Mouse (Mus musculus): ENCODE data around the gene Lsm7. TPM values are rescaled to one million over a fixed set of nuclear protein-coding genes. Genes with fewer than 3 reads are reported as not detected.

The Lsm7 gene
- polyA plus RNA-seq, 1 experiment: 67.0 TPM

GRCm38 (mm10) chr10:80871581-80871980 lies 16.6 kb upstream of the Lsm7 start, which contains the start of gene Tmprss9:
Tmprss9 (plus strand) TSS chr10:80871848.
- no peaks in the 10 kb centered on the region for H3K27me3 ChIP-seq (ENCODE audit: control insufficient read depth, insufficient read depth, low read length)
- H3K27ac ChIP-seq (ENCODE audit: control insufficient read depth, insufficient read depth, low read depth, low read length): no peak within 1 kb of the TSS
- TF ChIP-seq CTCF (IDR thresholded peaks at IDR 0.05; ENCODE audit: control insufficient read depth, insufficient read depth, insufficient replicate concordance, low read depth, low read length) (no peak), POLR2A (IDR thresholded peaks at IDR 0.05; ENCODE audit: control insufficient read depth, low read depth, low read length) (no peak)
- no peaks in the 10 kb centered on the region for H3K4me1 ChIP-seq (ENCODE audit: control insufficient read depth, insufficient read depth, low read length)
- no peaks in the 10 kb centered on the region for H3K36me3 ChIP-seq (ENCODE audit: control insufficient read depth, insufficient read depth, low read length)
- H3K4me3 ChIP-seq (ENCODE audit: control insufficient read depth, low read depth, low read length): no peak within 1 kb of the TSS

DNA sequence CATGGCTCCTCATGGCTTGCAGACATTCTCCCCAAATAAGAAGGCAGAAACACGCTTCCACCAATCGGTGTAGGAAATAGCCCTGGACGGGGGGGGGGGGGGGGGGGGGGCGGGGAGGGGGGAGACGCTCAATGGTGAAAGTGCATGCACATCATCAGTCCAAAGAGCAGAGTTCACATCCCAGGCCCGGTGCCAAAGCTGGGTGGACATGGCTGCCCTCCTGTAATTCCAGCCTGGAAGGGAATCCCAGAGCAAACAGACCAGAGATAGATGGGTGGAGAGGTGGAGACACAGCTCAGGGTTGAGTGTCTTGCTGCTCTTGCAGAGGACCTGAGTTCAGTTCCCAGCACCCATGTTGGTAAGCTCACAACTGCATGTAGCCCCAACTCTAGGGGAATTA lies 16.0 kb upstream of the Lsm7 start:
- Histone ChIP-seq H3K36me3 (ENCODE audit: control insufficient read depth, insufficient read depth, low read length) (no peaks in the 10 kb centered on the region), H3K27me3 (ENCODE audit: control insufficient read depth, insufficient read depth, low read length) (no peaks in the 10 kb centered on the region), H3K4me3 (ENCODE audit: control insufficient read depth, low read depth, low read length) (no peak overlapping the region), H3K27ac (ENCODE audit: control insufficient read depth, insufficient read depth, low read depth, low read length) (no peak overlapping the region), H3K4me1 (ENCODE audit: control insufficient read depth, insufficient read depth, low read length) (no peaks in the 10 kb centered on the region)
- TF ChIP-seq CTCF (IDR thresholded peaks at IDR 0.05; ENCODE audit: control insufficient read depth, insufficient read depth, insufficient replicate concordance, low read depth, low read length): no peak
- no peak for TF ChIP-seq POLR2A (IDR thresholded peaks at IDR 0.05; ENCODE audit: control insufficient read depth, low read depth, low read length)

GRCm38 (mm10) chr10:80864446-80864845 lies 9.4 kb upstream of the Lsm7 start:
- H3K27me3 ChIP-seq (ENCODE audit: control insufficient read depth, insufficient read depth, low read length): no peaks in the 10 kb centered on the region
- TF ChIP-seq CTCF (IDR thresholded peaks at IDR 0.05; ENCODE audit: control insufficient read depth, insufficient read depth, insufficient replicate concordance, low read depth, low read length): no peak
- TF ChIP-seq POLR2A (IDR thresholded peaks at IDR 0.05; ENCODE audit: control insufficient read depth, low read depth, low read length): no peak
- H3K27ac ChIP-seq (ENCODE audit: control insufficient read depth, insufficient read depth, low read depth, low read length): no peak overlapping the region
- H3K4me3 ChIP-seq (ENCODE audit: control insufficient read depth, low read depth, low read length): no peak overlapping the region
- H3K36me3 ChIP-seq (ENCODE audit: control insufficient read depth, insufficient read depth, low read length): no peaks in the 10 kb centered on the region; the same call in 1 of the 2 replicates
- no peaks in the 10 kb centered on the region for H3K4me1 ChIP-seq (ENCODE audit: control insufficient read depth, insufficient read depth, low read length)

GRCm38 (mm10) chr10:80862305-80862704 lies 7.3 kb upstream of the Lsm7 start:
- H3K4me3 ChIP-seq (ENCODE audit: control insufficient read depth, low read depth, low read length): no peak overlapping the region
- no peaks in the 10 kb centered on the region for H3K27me3 ChIP-seq (ENCODE audit: control insufficient read depth, insufficient read depth, low read length)
- no peak for TF ChIP-seq POLR2A (IDR thresholded peaks at IDR 0.05; ENCODE audit: control insufficient read depth, low read depth, low read length)
- TF ChIP-seq CTCF (IDR thresholded peaks at IDR 0.05; ENCODE audit: control insufficient read depth, insufficient read depth, insufficient replicate concordance, low read depth, low read length): no peak
- H3K36me3 ChIP-seq (ENCODE audit: control insufficient read depth, insufficient read depth, low read length): no peaks in the 10 kb centered on the region; the same call in 1 of the 2 replicates
- no peak overlapping the region for H3K27ac ChIP-seq (ENCODE audit: control insufficient read depth, insufficient read depth, low read depth, low read length)
- no peaks in the 10 kb centered on the region; the same call in 1 of the 2 replicates for H3K4me1 ChIP-seq (ENCODE audit: control insufficient read depth, insufficient read depth, low read length)

GRCm38 (mm10) chr10:80858350-80858935 lies 3.4 kb upstream of the Lsm7 start:
- Histone ChIP-seq H3K4me1 (ENCODE audit: control insufficient read depth, insufficient read depth, low read length) (peaks cover 2% of the 10 kb centered on the region), H3K36me3 (ENCODE audit: control insufficient read depth, insufficient read depth, low read length) (no peaks in the 10 kb centered on the region; the same call in 1 of the 2 replicates), H3K27me3 (ENCODE audit: control insufficient read depth, insufficient read depth, low read length) (no peaks in the 10 kb centered on the region), H3K4me3 (ENCODE audit: control insufficient read depth, low read depth, low read length) (no peak overlapping the region), H3K27ac (ENCODE audit: control insufficient read depth, insufficient read depth, low read depth, low read length) (no peak overlapping the region)
- no peak for TF ChIP-seq POLR2A (IDR thresholded peaks at IDR 0.05; ENCODE audit: control insufficient read depth, low read depth, low read length)
- no peak for TF ChIP-seq CTCF (IDR thresholded peaks at IDR 0.05; ENCODE audit: control insufficient read depth, insufficient read depth, insufficient replicate concordance, low read depth, low read length)

GRCm38 (mm10) chr10:80857848-80858247 lies 2.8 kb upstream of the Lsm7 start:
- Histone ChIP-seq H3K27me3 (ENCODE audit: control insufficient read depth, insufficient read depth, low read length) (no peaks in the 10 kb centered on the region), H3K27ac (ENCODE audit: control insufficient read depth, insufficient read depth, low read depth, low read length) (no peak overlapping the region), H3K36me3 (ENCODE audit: control insufficient read depth, insufficient read depth, low read length) (no peaks in the 10 kb centered on the region; the same call in none of the 2 replicates), H3K4me1 (ENCODE audit: control insufficient read depth, insufficient read depth, low read length) (peaks cover 2% of the 10 kb centered on the region), H3K4me3 (ENCODE audit: control insufficient read depth, low read depth, low read length) (no peak overlapping the region)
- no peak for TF ChIP-seq POLR2A (IDR thresholded peaks at IDR 0.05; ENCODE audit: control insufficient read depth, low read depth, low read length)
- no peak for TF ChIP-seq CTCF (IDR thresholded peaks at IDR 0.05; ENCODE audit: control insufficient read depth, insufficient read depth, insufficient replicate concordance, low read depth, low read length)

- Histone ChIP-seq H3K36me3 (ENCODE audit: control insufficient read depth, insufficient read depth, low read length) (no peaks in the 10 kb centered on the region; the same call in none of the 2 replicates), H3K27me3 (ENCODE audit: control insufficient read depth, insufficient read depth, low read length) (no peaks in the 10 kb centered on the region), H3K4me1 (ENCODE audit: control insufficient read depth, insufficient read depth, low read length) (peaks cover 2% of the 10 kb centered on the region), H3K27ac (ENCODE audit: control insufficient read depth, insufficient read depth, low read depth, low read length) (no peak overlapping the region), H3K4me3 (ENCODE audit: control insufficient read depth, low read depth, low read length) (no peak overlapping the region)
- TF ChIP-seq POLR2A (IDR thresholded peaks at IDR 0.05; ENCODE audit: control insufficient read depth, low read depth, low read length): no peak
- no peak for TF ChIP-seq CTCF (IDR thresholded peaks at IDR 0.05; ENCODE audit: control insufficient read depth, insufficient read depth, insufficient replicate concordance, low read depth, low read length)
Measured at GRCm38 (mm10) chr10:80857386-80857785, 2.4 kb upstream of the Lsm7 start.

Measured in testis, adult 2 months (tissue).